Mouse (Mus musculus) CH12.LX (cell line): ENCODE results near the gene Tbx6.

ENCODE experiments used
- CTCF ChIP-seq, 2 experiments: IDR thresholded peaks in 1 of 2; conservative IDR thresholded peaks in 1 of 2; 2 replicates each; pipeline ENCODE4 v1.5.1; 2011 to 2012; ENCODE audit warnings: low read depth in 2 of 2, low read length in 2 of 2, improper control_type of control experiment in 1 of 2, inconsistent platforms in 1 of 2, mild to moderate bottlenecking in 1 of 2, moderate library complexity in 1 of 2
- E2F4 ChIP-seq: IDR thresholded peaks from 2 replicates; pipeline ENCODE4 v1.6.1; 2011; ENCODE audit warnings: low read depth, low read length, improper control_type of control experiment; ENCODE audit not compliant: insufficient replicate concordance
- MXI1 ChIP-seq: IDR thresholded peaks from 2 replicates; pipeline ENCODE4 v1.6.1; 2011; ENCODE audit warnings: mild to moderate bottlenecking, low read depth, low read length, improper control_type of control experiment
- TBP ChIP-seq: conservative IDR thresholded peaks from 2 replicates; pipeline ENCODE4 v1.6.1; 2011; ENCODE audit warnings: low read depth, low read length, improper control_type of control experiment
- USF1 ChIP-seq: IDR thresholded peaks from 2 replicates; pipeline ENCODE4 v1.6.1; 2014; ENCODE audit warnings: low read depth, mild to moderate bottlenecking, inconsistent platforms, low read length, improper control_type of control experiment
- ZNF384 ChIP-seq: IDR thresholded peaks from 2 replicates; pipeline ENCODE4 v1.6.1; 2012; ENCODE audit warnings: low read depth, low read length, improper control_type of control experiment, inconsistent platforms

DNA sequence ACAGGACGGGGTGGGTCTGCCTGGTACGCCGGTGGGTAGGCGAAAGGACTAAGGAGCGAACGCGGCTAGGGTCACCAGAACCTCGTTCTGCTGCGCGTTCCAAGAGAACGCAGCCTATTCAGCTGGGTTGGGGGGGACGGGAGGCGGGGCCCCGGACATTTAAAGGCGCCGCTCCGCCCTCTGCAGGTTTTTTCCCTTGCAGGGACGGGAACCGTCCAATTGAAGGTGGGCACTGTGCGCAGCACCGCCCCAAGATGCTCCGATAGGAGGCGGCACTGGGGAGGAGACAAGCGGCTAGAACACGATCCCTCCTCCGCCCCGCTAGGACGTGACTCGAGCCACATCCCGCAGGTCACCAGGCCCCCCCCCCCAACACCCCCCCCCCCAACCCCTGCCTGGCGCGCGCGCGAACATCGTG is 17.8 kb downstream of the Tbx6 start:
- TF ChIP-seq CTCF (conservative IDR thresholded peaks at IDR 0.05 in 1 of 2, IDR thresholded peaks at IDR 0.05 in 1 of 2; ENCODE audit: low read depth in 2 of 2, low read length in 2 of 2) (no peak; a peak in 1 of 4 replicates), E2F4 (no peak), TBP (peak; percentile 95), USF1 (no peak), ZNF384 (peak; percentile 82), MXI1 (no peak; the same call in 1 of the 2 replicates)
